Mouse (Mus musculus): ENCODE results near the gene Commd7. TPM values are rescaled to one million over a fixed set of nuclear protein-coding genes. Genes with fewer than 3 reads are reported as not detected.

Gene Commd7
- polyA plus RNA-seq, 1 experiment from 2014 or later = 84.6 TPM

DNA sequence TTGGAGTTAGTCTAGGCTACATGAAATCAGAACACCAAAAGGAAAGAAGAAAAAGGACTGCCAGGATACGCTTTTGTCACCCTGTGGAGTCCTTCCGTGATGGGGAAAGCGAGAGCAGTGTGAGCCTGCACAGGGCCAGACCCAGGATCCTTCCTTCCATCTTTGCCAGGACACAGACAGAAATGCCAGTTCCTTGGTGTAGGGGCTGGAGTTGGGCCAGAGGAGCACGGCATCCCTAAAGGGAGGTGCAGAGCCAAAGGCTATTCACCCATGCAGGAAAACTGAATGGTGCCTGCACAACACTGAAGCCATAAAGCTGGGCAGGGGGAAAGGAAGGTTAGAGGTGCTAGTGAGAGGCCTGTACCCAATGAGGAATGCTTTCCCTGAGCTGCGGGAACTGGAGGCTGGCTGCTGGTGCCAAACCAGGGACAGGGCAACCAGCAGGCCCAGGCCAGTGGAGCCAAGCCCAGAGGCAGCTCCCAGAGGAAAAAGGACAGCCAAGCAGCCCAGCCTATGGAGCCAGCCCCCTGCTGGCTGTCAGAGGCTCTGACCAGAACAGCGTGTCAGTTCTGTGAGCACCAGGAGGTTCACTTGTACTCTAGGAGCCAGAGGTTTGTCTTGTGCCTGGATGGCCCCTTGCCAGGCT lies 32.4 kb downstream of the Commd7 start:
- Histone ChIP-seq H3K4me1 (replicated peaks) (peaks cover 16% of the 10 kb centered on the region), H3K36me3 (no peaks in the 10 kb centered on the region), H3K9ac (replicated peaks) (no peak overlapping the region), H3K4me3 (replicated peaks) (no peak overlapping the region), H3K27me3 (no peaks in the 10 kb centered on the region), H3K4me2 (replicated peaks) (no peak overlapping the region), H3K9me3 (no peaks in the 10 kb centered on the region), H3K27ac (peak overlapping the region; percentile 42; the same call in 1 of the 2 replicates)
- peak; percentile 72 for ATAC-seq
- WGBS = 58% methylated on average over 6 of the region's 6 CpGs

DNA sequence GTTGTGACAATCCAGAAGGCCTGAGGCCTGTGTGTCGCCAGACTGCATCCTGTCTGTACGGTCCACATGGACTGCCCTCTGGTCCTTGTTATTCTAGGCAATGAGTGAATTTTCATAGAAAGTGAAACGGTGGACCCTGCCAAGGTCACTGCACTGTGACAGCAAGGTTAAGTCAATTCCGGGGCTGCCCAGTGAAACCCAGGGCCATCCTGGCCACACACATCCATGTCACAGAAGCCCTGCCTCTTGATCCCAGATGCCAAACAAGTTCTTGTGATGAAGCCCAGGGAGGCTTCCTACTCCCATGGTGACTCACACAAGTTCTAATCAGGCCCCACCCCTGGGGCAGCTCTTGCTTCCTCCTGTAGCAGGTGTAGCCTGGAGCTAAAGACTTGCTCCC lies 35.0 kb downstream of the Commd7 start:
- ATAC-seq = no peak

DNA sequence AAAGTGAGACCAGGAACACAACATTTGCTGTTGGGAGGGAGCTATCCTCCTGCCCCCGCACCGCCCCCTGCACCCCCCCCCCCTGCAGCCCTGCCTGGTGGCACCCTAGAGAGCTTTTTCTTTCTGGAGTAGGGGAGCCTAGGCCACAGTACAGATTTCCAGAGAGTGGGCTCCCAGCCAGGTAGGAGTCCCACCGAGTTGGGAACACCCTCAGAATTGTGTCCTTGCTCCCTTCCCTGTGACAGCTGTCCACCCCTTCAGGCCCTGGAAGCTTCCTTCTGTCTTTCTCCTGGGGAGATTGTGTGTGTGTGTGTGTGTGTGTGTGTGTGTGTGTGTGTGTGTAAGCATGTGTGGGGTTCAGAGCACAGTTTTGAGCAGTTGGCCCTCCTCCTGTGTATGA lies 35.6 kb downstream of the Commd7 start:
- WGBS = 90% methylated on average over 3 of the region's 3 CpGs
- H3K36me3 ChIP-seq = no peaks in the 10 kb centered on the region
- no peak overlapping the region for H3K9ac ChIP-seq (replicated peaks)

More for the DNA sequence above, 35.0 kb downstream of the Commd7 start:
- Histone ChIP-seq H3K4me2 (replicated peaks) (no peak overlapping the region), H3K36me3 (no peaks in the 10 kb centered on the region), H3K9ac (replicated peaks) (no peak overlapping the region), H3K9me3 (no peaks in the 10 kb centered on the region), H3K4me3 (replicated peaks) (no peak overlapping the region), H3K4me1 (replicated peaks) (peaks cover 21% of the 10 kb centered on the region), H3K27ac (no peak overlapping the region), H3K27me3 (no peaks in the 10 kb centered on the region)
- WGBS = 84% methylated on average over 4 of the region's 4 CpGs

DNA sequence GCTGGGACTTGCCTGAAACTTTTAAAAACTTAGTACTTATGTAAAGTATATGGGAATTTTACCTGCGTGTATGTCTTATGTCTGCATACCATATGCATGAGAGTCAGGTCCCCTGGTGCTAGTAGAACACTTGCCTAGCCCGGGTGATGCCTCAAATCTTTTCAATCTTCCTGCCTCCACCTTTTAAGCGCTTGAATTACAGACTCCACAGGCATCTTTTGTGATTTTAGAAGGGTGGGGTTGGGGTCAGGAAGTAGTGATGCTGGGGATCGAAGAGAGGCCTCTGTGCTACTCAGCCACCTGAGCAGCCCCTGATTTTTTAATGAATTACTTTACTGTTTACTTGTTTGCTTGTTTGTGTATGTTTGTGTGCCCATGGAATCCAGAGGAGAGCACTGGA lies 37.6 kb downstream of the Commd7 start:
- H3K4me1 ChIP-seq (replicated peaks) = peaks cover 5% of the 10 kb centered on the region; the same call in 1 of the 2 replicates
- H3K9ac ChIP-seq (replicated peaks) = no peak overlapping the region
- no peaks in the 10 kb centered on the region for H3K27me3 ChIP-seq
- no peak overlapping the region for H3K27ac ChIP-seq
- 44% methylated on average over 4 of the region's 4 CpGs for WGBS
- ATAC-seq = no peak
- no peaks in the 10 kb centered on the region for H3K36me3 ChIP-seq
- H3K4me3 ChIP-seq (replicated peaks) = no peak overlapping the region
- H3K9me3 ChIP-seq = no peaks in the 10 kb centered on the region
- no peak overlapping the region for H3K4me2 ChIP-seq (replicated peaks)

More for the DNA sequence above, 35.6 kb downstream of the Commd7 start:
- H3K27me3 ChIP-seq = no peaks in the 10 kb centered on the region
- H3K4me2 ChIP-seq (replicated peaks) = no peak overlapping the region
- no peaks in the 10 kb centered on the region for H3K9me3 ChIP-seq
- no peak for ATAC-seq
- no peak overlapping the region for H3K4me3 ChIP-seq (replicated peaks)
- no peak overlapping the region for H3K27ac ChIP-seq
- peaks cover 21% of the 10 kb centered on the region for H3K4me1 ChIP-seq (replicated peaks)

DNA sequence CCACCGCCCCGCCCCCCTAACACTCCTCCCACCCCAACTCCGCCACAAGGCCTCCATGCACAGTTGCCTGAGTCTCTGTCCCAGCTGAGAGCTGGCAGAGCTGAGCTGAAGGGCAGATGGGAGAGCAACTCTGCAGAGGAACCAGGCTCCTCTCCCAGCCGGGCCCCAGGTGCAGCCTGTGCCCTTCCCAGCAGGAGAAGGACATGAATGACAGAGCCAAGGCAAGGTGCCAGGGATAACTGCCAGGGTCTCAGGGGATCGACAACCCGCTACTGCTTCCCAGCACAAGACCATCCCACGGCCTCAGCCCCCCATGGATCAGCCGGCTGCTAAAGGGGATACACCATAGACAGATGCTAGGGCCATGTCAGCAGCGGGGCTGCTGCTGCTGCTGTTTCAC lies 39.4 kb downstream of the Commd7 start:
- Histone ChIP-seq H3K9me3 (no peaks in the 10 kb centered on the region), H3K4me3 (replicated peaks) (no peak overlapping the region), H3K4me1 (replicated peaks) (peaks cover 5% of the 10 kb centered on the region; the same call in 1 of the 2 replicates), H3K27me3 (no peaks in the 10 kb centered on the region), H3K9ac (replicated peaks) (no peak overlapping the region), H3K4me2 (replicated peaks) (no peak overlapping the region), H3K27ac (peak overlapping the region; percentile 39), H3K36me3 (no peaks in the 10 kb centered on the region)
- ATAC-seq = peak; percentile 87
- 32% methylated on average over 9 of the region's 9 CpGs for WGBS

DNA sequence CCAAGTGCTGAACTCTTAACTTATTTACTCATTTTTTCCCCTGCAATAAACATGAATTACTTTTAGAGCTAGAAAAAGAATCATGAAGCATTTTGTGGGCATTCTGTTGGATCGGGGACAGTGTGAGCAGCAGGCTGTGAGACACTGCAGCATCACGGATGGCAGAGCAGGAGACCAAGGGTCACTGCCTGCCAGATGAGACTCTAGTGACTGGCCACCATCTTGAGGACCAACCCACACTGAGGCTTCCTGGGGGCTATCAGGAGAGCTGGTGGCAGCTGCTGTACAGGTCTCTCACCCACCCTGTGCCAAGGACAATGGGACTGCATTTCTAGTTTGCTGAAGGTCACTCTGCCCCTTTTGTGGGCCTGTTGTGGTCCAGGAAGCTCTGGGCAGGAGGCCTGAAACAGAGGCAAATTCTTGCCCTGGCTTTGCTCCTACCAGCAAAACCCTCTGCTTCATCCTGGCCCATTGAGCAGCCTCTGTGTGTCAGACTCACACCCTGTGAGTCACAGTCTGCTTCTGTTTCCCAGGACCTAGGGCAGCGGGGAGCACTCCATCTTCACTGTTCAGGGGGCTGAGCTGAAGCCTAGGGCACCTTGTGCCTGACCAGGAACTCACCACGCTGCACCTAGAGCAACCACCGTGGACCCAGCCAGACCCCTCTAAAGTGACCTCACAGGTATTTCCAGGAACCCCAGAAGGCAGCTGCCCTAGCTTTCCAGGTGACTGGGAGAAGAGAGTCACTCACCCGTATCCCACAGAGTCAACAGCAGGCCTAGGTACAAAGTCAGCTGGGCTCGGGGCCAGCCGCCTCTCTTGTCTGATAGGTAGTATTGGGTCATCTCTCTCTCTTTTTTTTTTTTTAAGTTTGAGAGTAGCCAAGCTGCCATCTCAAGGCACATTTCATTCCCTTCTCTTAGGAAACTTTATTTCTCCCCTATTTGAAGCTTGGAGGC lies 40.2 kb downstream of the Commd7 start:
- Histone ChIP-seq H3K4me3 (replicated peaks) (no peak overlapping the region), H3K27me3 (no peaks in the 10 kb centered on the region), H3K4me2 (replicated peaks) (no peak overlapping the region), H3K4me1 (replicated peaks) (peaks cover 5% of the 10 kb centered on the region; the same call in 1 of the 2 replicates), H3K36me3 (no peaks in the 10 kb centered on the region), H3K27ac (peak overlapping the region; percentile 39), H3K9ac (replicated peaks) (no peak overlapping the region), H3K9me3 (no peaks in the 10 kb centered on the region)
- WGBS = 76% methylated on average over 8 of the region's 8 CpGs
- ATAC-seq = no peak

DNA sequence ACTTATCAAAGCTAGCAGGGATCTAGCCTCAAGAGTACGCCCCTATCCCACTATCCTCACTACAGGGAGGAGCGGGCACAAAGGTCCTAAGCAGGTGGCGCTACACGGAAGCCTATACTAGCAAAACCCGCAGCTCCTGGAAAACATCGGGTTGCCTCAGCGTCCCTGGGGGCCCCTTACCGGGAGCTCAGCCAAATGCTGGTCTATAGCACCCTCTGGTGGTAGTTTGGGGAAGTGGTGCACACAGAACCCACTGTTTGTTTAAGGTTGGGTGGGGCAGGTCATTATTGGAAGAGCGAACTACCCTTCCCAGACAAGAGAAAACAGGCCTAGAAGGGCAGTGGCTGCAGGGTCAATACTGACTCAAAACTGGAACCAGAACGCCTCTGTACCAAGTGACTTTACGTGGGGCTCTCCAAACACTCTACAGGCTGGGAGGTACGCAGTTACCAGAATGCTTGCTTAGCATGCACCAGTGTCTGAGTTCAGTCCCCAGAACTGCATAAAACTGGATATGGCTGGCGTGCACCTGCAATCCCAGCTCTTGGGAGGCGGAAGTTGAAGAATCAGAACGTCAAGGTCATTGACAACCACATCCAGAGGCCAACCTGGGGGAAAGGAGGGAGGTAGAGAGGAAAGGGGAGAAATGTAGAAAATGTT lies 45.9 kb downstream of the Commd7 start:
- peak; percentile 91 for ATAC-seq

DNA sequence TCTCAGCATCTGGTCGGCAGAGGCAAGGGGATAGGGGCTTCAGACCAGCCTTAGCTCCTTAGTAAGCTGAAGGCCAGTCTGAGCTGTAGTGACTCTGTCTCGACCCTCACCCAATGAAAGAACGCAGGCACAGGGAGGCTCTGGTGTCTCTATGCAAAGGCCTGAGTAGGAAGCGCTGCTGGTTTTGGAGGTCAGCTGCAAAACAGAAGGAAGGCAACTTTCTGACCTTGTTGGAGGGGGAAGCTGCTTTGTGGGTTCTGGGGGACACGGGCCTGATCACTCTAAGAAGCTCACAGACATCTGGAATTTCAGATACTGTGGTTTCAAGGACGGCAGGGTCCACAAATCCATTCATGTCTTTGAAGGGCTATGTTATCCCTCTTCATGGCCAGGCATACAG lies 46.6 kb downstream of the Commd7 start:
- no peaks in the 10 kb centered on the region for H3K27me3 ChIP-seq
- H3K9me3 ChIP-seq = no peaks in the 10 kb centered on the region
- H3K4me3 ChIP-seq (replicated peaks) = no peak overlapping the region; the same call in 1 of the 2 replicates
- no peak overlapping the region for H3K27ac ChIP-seq
- peak overlapping the region; percentile 50; the same call in 1 of the 2 replicates for H3K4me2 ChIP-seq (replicated peaks)
- peak; percentile 18; the same call in 1 of the 2 replicates for ATAC-seq
- H3K4me1 ChIP-seq (replicated peaks) = peaks cover 10% of the 10 kb centered on the region
- WGBS = 73% methylated on average over 6 of the region's 6 CpGs
- peak overlapping the region; percentile 21; the same call in 1 of the 2 replicates for H3K9ac ChIP-seq (replicated peaks)
- H3K36me3 ChIP-seq = no peaks in the 10 kb centered on the region

More for the DNA sequence above, 45.9 kb downstream of the Commd7 start:
- Histone ChIP-seq H3K4me1 (replicated peaks) (peaks cover 10% of the 10 kb centered on the region), H3K27me3 (no peaks in the 10 kb centered on the region), H3K4me3 (replicated peaks) (peak overlapping the region; percentile 19; the same call in 1 of the 2 replicates), H3K4me2 (replicated peaks) (peak overlapping the region; percentile 50), H3K9me3 (no peaks in the 10 kb centered on the region), H3K27ac (no peak overlapping the region), H3K9ac (replicated peaks) (peak overlapping the region; percentile 21; the same call in 1 of the 2 replicates), H3K36me3 (no peaks in the 10 kb centered on the region)
- 11% methylated on average over 15 of the region's 15 CpGs for WGBS

DNA sequence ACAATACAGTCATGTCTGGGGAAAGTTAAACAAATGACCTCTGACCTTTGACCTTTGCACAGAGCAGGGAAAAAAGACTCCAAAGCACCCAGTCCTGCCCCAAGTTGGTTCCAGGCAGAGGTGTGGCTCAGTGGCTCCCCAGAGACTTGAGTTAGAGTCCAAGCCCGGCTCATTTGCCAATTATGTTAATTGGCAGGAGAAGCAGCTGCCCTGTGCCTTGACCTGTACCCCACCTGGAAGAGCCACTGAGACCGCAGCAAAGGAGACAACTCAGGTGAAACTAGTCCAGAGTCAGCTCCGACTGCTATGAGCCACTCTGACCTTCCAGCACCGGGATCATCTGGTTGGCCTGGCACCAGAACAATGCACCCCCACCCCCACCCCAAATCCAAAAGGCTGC lies 48.2 kb downstream of the Commd7 start:
- Histone ChIP-seq H3K36me3 (no peaks in the 10 kb centered on the region), H3K4me2 (replicated peaks) (no peak overlapping the region), H3K4me3 (replicated peaks) (no peak overlapping the region), H3K27ac (no peak overlapping the region), H3K9me3 (no peaks in the 10 kb centered on the region), H3K9ac (replicated peaks) (no peak overlapping the region), H3K27me3 (no peaks in the 10 kb centered on the region), H3K4me1 (replicated peaks) (peaks cover 10% of the 10 kb centered on the region)
- ATAC-seq = no peak
- 78% methylated on average over 4 of the region's 4 CpGs for WGBS

DNA sequence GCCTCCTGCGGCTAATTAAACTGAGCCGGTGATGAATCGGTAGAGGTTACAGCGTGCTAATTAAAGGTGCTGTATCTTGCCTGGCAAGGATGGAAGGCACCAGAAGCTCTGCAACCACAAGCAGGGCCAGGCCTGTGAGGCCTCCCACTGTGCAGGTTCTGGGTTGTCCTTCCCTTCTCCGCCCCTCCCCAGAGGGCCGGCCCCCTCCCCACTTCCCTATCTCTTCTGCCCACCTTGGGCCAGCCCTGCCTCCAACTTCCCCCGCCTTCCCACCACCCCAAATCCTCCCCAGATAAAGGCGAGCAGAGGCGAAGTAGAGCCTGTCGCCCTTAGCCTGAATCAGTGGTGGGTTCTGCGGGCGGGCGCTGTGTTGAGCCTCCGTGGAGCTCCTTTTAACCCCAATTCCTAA lies 48.9 kb downstream of the Commd7 start:
- ATAC-seq = no peak
- Histone ChIP-seq H3K9ac (replicated peaks) (no peak overlapping the region), H3K9me3 (no peaks in the 10 kb centered on the region), H3K4me2 (replicated peaks) (no peak overlapping the region), H3K36me3 (no peaks in the 10 kb centered on the region), H3K27me3 (no peaks in the 10 kb centered on the region), H3K27ac (no peak overlapping the region), H3K4me1 (replicated peaks) (peaks cover 10% of the 10 kb centered on the region), H3K4me3 (replicated peaks) (no peak overlapping the region)
- WGBS = 48% methylated on average over 14 of the region's 14 CpGs

DNA sequence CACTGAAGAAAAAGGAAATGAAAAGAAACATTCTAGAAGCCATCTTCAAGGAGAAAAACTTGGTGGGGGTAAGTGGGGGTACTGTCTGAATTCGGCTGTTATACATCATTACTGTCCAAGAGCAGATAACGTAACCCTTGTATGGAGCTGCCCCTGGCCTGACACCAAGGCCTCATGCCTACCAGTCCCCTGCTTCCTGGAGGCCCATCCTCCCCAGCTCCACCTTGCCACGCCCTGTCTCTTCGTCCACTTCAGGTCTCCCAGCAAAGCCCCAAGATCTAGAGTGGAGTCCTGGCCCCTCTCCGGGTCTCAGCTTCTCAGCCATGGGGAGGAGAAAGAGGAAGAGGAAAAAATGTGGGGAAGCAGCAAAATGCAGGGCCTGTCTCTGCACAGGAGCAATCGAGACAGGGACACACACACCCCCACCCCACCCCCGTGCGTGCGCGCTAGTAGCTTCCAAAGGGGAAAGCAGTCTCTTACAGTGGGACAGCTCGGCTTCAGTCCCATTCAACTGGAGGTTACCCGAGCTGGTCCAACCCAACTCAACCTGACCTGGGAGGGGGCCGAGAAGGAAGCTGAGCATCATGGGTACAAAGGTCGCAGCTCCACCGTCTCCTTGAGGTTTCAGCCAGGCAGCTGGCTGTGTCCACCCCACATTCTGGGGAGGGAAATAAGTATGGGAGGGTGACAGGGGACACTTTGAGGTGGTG lies 49.5 kb downstream of the Commd7 start:
- no peak for ATAC-seq
- Histone ChIP-seq H3K27ac (no peak overlapping the region), H3K36me3 (no peaks in the 10 kb centered on the region), H3K4me2 (replicated peaks) (no peak overlapping the region), H3K4me1 (replicated peaks) (peaks cover 10% of the 10 kb centered on the region), H3K4me3 (replicated peaks) (no peak overlapping the region), H3K27me3 (no peaks in the 10 kb centered on the region), H3K9me3 (no peaks in the 10 kb centered on the region), H3K9ac (replicated peaks) (no peak overlapping the region)
- WGBS = 57% methylated on average over 15 of the region's 15 CpGs

Measured in midbrain, embryonic 13.5 days (tissue).